Mouse (Mus musculus) right cerebral cortex, postnatal 4 days (tissue): ENCODE measurements at regions not wholly inside any gene's neighbourhood (a gene's known extent, or its start where the extent isn't known, plus 50 kb on each side); places are given as distances from the start of the nearest gene placed in this dataset.

Experiments
- DNase-seq: peaks from one replicate; pipeline ENCODE4 v3.0.0-alpha.2; 2022

GRCm38 (mm10) chr1:76136810-76137209, 590.7 kb downstream of the Slc4a3 start:
- DNase-seq, result no peak

GRCm38 (mm10) chr1:76137701-76138100, 591.6 kb downstream of the Slc4a3 start:
- no peak for DNase-seq

- no peak for DNase-seq
These were observed 597.5 kb downstream of the Slc4a3 start for GRCm38 (mm10) chr1:76143516-76143915.

GRCm38 (mm10) chr1:76148963-76149362, 602.9 kb downstream of the Slc4a3 start:
- DNase-seq, result no peak

GRCm38 (mm10) chr1:76156291-76156690, 610.2 kb downstream of the Slc4a3 start:
- no peak for DNase-seq

- DNase-seq, result no peak
These were observed 621.4 kb downstream of the Slc4a3 start for GRCm38 (mm10) chr1:76167486-76167885.

GRCm38 (mm10) chr1:76181181-76181580, 635.1 kb downstream of the Slc4a3 start:
- DNase-seq, result no peak

GRCm38 (mm10) chr1:76194844-76195243, 648.8 kb downstream of the Slc4a3 start:
- DNase-seq, result no peak

GRCm38 (mm10) chr1:76197651-76198050, 651.6 kb downstream of the Slc4a3 start:
- no peak for DNase-seq

GRCm38 (mm10) chr1:76200906-76201305, 654.8 kb downstream of the Slc4a3 start:
- DNase-seq, result no peak

GRCm38 (mm10) chr1:76212486-76212885, 666.4 kb downstream of the Slc4a3 start:
- DNase-seq, result no peak

- no peak for DNase-seq
These were observed 698.7 kb downstream of the Slc4a3 start for GRCm38 (mm10) chr1:76244721-76245120.

GRCm38 (mm10) chr1:76246181-76246796, 700.2 kb downstream of the Slc4a3 start:
- DNase-seq, result no peak

- DNase-seq, result no peak
These were observed 701.1 kb downstream of the Slc4a3 start for GRCm38 (mm10) chr1:76247126-76247525.

- no peak for DNase-seq
These were observed 712.2 kb downstream of the Slc4a3 start for GRCm38 (mm10) chr1:76258217-76258616.

GRCm38 (mm10) chr1:76276148-76276547, 730.1 kb downstream of the Slc4a3 start:
- no peak for DNase-seq

- no peak for DNase-seq
These were observed 730.6 kb downstream of the Slc4a3 start for GRCm38 (mm10) chr1:76276624-76277023.

GRCm38 (mm10) chr1:76283322-76283721, 737.3 kb downstream of the Slc4a3 start:
- peak; percentile 10 for DNase-seq

GRCm38 (mm10) chr1:76322943-76323559, 777.0 kb downstream of the Slc4a3 start:
- DNase-seq, result no peak

- DNase-seq, result no peak
These were observed 777.5 kb downstream of the Slc4a3 start for GRCm38 (mm10) chr1:76323592-76323991.

GRCm38 (mm10) chr1:76336011-76336410, 789.9 kb downstream of the Slc4a3 start:
- DNase-seq, result no peak

- no peak for DNase-seq
These were observed 816.0 kb downstream of the Slc4a3 start for GRCm38 (mm10) chr1:76362106-76362505.

- no peak for DNase-seq
These were observed 827.9 kb downstream of the Slc4a3 start for GRCm38 (mm10) chr1:76373931-76374330.

- DNase-seq, result no peak
These were observed 832.1 kb downstream of the Slc4a3 start for GRCm38 (mm10) chr1:76378154-76378553.

GRCm38 (mm10) chr1:76392536-76392935, 846.5 kb downstream of the Slc4a3 start:
- DNase-seq, result no peak
